Mouse (Mus musculus) fat pad, adult 2 months (tissue): ENCODE measurements around the gene Slc28a1.

Source experiments
- DNase-seq: peaks from one replicate; pipeline ENCODE4 v3.0.0-alpha.2; 2011; ENCODE audit warnings: low read depth, low spot score; ENCODE audit errors: extremely low read depth

Gene Slc28a1

DNA sequence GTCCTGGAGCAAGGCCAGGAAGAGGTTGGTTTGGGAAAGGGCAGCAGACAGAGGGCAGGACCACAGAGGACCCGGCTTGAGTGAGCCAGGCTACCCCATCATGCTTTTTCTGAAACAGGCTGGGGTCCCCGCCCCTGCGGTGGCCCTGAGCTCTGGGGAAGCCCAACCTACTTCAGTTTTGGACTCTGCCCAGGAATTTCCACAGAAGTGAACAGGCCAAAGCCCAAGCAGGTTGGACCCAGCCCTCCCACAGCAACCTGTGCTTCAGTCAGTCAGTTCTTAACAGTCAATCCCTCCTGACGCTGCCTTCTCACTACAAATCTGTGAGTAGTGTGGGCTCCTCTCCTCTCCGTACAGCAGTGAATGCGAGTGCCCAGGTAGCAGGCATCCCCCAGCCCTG lies at the start of gene Slc28a1:
Gene Slc28a1, plus strand, starts transcription at position 245 of the 400 bp plus-strand sequence.
- no peak for DNase-seq

DNA sequence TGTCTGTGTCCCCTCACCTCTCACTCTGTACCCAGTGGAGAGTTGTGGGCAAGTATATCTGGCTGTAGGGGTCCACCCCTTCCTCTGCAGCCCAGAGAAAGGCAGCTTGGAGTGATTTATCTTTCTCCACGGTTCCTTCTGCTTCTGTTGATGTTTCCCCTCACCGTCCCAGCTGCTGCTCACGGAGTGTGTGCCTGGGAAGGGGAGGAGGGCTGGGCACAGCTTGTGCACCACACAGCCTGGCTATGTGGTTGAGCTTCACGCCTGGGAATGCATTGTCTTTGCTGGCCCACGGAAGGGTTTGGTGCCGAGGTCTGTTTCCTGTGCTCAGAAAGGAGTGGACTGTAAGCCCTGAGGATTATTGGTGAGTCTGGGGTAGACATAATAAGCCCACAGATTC lies 47.9 kb upstream of the Slc28a1 start:
- no peak for DNase-seq

DNA sequence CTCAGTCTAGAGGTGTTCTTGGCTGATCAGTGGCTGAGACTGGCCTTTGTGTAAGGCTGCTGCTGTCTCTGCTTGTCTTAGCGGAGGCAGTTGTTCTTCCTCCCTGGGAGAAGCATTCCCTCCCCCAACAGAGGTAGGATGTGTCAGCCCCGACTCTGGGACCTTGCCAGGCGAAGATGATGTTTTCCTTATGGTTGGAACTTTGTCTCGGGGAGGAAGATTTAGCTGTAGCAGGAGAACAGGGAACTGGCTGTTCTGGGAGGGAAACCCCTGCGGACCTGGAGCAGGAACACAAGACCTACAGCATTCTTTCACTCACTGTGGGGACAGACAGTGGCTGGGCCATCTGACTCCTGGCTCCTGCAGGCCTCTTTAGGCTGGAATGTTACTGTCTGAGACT lies 42.1 kb upstream of the Slc28a1 start:
- peak; percentile 30 for DNase-seq

DNA sequence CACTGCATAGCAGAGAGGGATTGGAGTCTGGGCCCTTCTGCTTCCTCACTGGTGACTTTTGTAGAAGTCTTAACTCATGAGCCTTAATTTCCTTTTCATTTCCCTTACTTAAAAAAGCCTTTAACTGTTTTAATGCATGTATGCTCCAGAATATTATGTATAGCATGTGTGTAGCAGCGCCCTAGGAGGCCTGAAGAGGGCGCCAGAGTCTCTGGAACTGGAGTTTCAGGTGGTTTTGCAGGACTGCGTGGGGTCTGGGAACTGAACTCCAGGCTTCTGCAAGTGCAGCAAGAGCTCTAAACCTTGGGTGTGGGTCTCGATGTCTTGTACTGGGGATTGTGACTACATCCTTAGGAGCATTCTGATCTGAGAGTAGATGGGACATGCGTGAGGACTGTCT lies 41.3 kb upstream of the Slc28a1 start:
- DNase-seq: no peak

DNA sequence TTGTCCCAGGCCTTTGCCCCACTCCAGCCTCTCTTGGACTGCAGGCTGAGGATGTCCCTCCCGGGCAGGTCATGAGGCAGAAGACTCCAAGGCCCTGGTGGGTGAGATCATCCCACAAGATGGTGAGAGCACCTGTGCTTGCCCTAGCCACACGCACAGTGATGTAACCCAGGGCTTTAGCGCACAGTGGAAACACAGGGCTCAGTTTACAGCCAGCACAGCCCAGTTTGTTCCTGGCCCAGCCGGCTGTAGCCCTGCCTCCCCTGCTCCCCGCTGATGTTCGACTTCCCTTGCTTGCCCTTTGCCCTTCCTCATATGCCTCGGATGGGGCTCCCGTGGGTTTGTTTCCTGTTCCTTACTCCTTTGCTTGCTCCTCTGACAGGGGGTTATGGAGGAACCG lies 40.1 kb upstream of the Slc28a1 start:
- no peak for DNase-seq

DNA sequence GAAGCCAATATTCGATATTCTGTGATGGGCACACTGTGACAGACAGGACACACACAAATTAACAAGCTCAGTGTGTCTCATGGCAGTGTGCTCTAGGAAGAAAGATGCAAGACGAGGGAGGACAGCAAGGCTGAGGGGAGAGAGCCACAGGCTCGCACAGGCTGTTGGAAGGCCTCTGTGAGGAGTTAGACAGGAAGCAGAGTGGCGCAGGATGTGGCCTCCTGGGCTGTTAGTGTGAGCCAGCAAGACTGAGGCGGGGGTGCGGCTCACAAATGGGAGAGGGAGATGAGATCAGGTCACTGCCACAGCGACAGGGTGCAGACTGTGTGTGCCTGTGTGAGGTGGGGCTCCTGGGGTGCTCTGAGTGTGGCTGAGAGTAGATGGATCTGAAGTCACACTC lies 39.3 kb upstream of the Slc28a1 start:
- no peak for DNase-seq

DNA sequence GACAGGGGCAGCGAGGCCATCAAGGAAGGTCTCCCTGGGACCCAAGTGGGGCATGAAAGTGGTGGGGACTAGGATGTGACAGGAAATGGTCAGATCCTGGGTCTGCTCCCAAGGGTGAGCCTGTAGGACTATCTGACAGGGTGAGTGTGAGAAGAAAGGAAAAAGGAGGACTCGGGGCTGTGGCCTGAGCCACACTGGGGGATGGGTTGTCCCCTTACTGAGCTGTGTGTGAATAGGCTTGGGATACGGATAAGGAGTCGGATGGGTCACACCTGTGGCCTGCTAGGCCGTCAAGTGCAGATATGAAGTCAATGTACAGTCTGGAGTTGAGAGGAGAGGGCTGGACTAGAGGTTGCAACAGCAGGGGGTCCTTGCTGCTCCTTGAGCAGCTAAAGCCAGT lies 38.9 kb upstream of the Slc28a1 start:
- DNase-seq: no peak

DNA sequence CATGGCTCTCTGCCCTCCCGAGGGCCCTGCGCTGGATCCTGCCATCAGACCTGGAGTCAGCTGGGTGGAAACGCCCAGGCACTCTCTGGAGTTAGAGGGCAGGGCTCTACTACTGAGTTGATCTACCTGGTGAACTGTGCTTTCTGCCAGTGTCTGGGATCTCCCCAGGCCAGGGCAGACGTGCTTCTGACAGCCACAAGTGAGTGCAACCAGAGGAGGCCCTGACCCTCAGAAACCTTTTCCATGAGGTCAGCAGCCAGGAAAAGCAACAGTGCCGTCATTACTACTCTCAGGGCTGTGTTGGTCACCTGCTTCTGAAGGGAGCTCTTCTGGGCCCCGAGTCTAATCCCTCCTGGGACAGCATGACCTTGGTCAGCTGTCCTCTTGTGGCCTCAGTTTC lies 37.6 kb upstream of the Slc28a1 start:
- DNase-seq: no peak

DNA sequence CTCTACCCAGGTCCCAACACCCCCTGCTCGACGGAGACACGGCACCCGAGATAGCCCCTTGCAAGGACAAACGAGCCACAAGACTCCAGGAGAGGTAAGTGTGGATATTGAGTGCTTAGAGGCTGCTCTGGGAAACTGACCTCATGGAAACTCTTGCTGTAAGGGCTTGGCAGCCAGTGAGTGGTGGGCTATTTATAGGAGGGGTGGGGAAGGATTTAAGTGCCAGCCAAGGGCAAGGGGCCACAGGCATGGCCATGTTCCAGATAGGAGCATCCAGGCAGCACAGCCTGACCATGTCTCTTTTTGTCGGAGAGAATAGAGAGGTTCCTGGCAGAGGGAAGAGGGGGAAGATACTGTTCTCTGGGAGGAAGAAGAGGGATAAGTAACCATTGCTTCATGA lies 35.9 kb upstream of the Slc28a1 start:
- DNase-seq: no peak

DNA sequence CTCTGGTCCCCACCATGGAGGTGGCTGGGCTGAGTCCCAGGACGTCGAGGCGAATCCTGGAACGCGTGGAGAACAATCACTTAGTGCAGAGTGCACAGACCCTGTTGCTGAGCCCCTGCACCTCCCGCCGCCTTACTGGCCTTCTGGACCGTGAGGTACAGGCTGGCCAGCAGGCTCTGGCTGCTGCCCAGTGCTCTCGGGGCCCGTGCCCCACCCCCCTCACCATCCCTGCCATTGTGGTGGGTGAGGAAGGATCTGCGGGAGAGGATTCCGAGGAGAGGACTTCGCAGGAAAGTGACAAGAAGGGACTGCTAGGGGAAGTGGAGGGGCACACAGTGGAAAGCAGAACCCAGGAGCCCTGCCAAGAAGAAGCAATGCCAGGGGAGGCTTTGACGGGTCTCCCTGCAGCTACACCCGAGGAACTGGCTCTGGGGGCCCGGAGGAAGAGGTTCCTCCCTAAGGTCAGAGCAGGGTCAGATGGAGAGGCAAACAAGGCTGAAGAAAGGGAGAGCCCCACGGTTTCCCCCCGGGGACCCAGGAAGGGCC lies 21.1 kb upstream of the Slc28a1 start:
- DNase-seq: no peak

DNA sequence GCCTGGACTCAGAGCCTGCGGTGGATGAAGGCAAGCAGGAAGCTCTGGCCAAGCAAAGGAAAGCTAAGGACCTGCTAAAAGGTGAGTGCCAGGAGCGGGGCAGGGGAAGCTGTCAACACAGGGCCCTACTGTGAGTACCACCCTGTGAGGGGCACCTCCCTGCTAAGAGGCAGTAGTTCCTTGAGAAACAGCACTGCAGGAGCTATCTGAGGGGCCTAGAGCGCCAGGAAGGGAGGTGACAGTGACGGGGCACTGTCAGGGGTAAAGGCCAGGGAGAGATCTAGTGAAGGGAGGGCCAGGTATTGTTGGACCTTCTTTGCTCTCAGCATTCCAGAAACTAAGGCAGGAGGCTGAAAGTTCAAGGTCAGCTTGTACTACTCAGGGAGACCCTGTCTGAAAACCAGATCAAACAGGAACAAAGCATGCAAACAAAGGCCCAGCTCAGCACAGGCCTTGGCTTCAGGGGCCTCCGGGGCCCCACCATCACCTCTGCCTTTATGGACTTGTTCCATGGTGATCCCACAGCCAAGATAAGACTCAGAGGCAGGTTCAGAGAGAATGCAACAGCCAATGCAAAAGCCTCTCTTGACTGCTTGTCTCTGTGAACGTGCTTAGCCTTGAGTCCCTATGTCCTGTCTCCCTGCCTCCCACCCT lies 20.4 kb upstream of the Slc28a1 start:
- no peak for DNase-seq

DNA sequence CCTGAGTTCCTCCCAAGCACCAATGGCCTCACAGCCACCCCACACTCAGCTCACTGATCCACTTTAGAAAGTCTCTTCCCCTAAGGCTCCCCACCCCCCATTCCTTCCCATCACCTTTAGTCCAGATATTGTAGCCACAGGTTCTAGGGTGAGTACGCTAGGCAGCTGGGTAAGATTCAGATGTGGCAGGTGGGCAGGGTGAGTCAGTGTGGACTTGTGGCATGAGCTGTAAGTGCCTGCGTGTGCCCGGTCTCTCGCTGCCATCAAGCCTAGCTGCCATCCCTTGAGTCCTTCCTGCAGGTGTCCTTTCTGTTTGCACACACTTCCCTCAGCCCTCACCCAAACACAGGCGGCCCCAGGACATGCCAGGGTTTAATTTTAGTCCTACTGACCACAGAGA lies 14.3 kb upstream of the Slc28a1 start:
- no peak for DNase-seq

DNA sequence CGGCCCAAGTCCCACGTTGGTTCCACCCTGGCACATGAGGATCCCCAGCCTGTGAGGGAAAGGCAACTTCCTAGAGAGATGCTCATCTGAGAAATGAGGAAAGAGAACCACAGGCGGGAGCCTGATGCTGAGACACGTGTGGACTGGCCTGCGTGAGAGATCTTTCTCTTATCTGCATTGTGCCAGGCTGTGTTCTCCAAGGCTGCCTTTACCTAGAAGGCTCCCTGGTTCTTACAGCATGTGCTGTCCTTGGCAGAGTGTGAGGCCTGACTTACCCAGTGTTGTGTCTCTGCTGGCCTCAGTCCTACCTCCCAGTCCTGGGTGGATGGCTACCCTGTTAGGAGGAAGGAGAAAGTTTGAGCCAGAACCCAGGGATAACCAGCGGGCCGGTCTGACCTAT lies 11.7 kb upstream of the Slc28a1 start:
- no peak for DNase-seq

DNA sequence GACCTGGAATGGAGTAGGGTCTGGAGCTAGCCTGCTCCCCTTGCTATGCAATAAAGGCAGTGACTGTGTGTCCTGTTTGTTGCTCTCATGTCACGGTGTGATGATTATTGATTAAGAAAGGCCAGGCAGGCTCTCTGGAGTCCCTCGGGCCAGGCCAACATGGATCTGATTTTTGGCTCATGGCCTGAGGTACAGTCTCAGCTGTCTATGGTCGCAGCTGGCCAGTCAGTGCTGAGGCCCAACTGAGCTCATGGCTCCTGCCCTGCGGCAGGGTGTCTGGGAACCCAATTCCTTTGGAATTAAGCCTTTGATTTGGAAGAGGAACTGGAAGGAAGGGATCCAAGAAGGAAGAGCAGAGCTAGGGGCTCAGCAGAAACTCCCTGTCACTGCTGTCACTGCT lies 9.1 kb upstream of the Slc28a1 start:
- no peak for DNase-seq

DNA sequence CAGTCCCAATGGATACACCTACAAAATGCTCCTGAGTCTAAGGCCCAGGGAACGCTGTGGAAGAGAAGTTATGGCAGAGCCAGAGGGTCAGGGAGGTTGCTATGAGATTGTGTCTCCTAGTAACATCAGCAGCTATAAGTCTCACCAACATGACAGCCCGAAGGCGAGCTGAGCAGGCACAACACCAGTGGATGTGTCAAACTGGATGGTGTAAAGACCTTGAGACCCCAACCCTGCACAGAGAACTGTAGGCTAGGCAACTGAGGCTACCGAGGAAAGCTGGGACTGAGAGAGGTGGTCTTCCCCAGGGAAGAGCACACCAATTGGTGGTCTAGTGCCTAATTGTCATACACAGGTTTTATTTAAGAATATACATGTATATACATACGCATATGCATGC lies 6.4 kb upstream of the Slc28a1 start:
- no peak for DNase-seq

DNA sequence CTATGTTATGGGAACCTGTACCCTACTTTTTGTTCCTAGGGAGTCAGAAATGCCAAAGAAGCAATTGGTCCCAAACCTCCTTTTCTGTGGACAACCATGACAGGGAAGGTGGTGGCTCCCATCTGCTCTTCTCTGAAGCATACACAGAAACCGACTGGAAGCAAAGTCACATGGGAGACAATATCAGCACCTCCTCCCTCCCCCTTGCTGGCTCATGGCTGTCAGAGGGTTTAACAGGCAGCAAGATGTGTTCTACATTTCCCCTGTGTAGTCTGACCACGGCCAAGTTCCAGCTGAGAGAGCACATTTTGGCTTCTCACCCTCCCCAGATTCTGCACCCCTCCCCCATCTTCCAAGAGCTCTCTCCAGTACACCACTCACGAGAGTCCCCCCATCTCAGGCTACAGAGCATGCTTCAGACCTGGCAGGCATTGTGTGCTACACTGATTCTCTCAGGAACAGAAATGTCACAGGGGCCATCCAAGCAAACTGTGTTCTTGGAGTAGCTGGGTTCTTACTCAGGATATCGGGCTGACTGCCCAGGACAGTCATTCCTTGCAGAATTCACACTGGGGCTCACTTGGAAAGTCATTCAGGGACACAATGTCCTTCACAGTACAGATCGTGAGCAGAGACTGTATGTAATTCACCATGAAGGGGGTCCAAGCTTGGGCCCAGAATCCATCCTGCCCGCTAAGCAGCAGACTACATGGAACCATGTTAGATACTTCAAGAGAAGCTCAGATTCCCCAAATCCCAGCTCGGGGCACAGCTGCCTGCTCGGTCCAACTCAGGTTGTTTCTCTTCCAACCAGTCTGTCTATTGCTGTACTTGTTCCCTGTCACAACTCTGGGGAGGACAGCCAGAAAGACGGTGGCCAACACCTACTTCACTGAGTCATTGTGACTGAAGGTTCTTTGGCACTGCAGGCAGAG lies 4.6 kb upstream of the Slc28a1 start:
- DNase-seq: peak; percentile 51

DNA sequence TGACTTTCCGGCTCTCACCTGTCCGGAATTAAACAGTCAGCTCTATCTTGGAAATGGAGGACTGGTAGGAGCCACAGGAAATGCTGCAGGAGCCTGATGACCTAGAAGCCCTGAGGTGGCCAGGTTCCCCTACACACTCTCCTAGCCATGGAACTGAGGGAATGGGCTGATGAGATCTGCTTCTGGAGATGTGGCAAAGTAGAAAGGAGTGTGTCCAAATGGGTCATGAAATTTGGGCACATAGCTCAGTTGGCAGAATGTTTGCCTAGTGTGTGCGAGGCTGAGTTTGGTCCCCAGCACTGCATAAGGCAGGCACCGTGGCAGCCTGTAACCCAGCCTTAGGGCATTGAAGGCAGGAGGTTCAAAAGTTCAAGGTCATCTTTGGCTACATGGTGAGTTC lies 3.8 kb upstream of the Slc28a1 start:
- no peak for DNase-seq

DNA sequence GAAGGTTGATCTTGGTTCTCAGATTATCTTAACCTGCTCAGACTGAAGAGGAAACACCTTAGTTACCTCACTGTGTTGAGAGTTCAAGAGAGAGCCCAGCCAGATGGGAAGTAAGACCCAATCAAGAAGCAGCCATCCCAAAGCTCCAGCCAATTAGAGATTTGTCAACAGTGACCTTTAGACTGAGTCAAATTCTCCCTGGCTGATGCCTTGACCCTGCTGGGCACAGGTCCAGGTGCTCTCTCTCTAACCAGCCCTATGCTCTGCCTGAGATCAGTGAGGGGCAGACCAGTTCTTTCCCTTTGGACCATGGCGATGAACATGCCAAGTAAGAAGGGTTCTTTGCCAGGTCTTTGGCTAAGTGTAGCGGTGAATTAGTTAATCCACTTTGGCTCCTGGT lies 2.9 kb upstream of the Slc28a1 start:
- no peak for DNase-seq

DNA sequence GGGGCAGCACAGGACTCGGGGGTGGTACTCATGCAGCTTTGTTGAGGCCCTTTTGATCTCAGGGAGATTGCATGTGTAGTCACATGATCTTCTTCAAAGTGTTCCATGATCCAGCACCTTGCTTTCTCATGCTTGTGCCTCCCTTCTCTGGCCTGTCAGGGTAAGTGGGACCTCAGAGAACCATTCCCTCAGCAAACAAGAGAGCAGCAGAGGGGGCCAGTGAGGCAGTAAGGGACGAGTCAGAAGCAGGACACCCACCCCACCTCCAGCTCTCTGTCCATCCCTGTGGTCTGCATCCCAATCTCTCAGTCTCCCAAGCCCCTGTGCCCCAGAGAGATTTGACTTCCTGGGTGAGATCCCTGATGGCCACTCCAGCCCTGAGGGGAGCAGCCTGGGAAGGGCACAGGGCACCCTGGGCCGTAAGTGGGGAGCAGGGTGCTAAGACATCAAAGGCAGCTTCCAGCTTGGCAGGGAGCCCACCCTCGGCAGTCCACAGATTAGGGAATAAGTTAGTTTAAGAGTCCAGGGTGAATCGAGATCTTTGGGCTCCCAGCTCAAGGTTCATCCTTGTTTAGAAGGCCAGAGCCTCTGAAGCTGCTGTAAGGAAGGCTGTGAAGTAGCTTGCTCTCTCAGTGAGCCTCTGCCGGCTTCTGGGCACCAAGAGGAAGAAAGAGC lies 1.8 kb upstream of the Slc28a1 start:
- no peak for DNase-seq

DNA sequence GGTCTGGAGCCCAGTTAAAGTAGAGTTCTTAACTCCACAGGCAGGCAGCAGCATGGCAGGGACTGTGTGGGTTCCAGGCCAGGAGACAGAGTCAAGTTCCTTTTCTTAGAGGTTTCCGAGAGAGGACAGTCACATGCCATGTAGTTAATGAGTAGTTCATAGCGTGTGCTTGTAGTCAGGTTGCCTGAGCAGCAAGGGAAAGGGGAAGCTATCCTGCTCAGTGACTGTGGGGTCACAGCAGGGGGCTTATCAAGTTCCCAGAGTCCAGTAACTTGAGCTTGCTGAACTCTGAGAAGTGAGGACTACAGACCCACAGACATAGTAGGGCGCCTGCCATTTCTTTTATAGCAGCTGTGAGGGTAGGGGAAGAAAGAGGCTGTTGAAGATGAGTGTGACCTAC lies 6.5 kb downstream of the Slc28a1 start:
- no peak for DNase-seq

DNA sequence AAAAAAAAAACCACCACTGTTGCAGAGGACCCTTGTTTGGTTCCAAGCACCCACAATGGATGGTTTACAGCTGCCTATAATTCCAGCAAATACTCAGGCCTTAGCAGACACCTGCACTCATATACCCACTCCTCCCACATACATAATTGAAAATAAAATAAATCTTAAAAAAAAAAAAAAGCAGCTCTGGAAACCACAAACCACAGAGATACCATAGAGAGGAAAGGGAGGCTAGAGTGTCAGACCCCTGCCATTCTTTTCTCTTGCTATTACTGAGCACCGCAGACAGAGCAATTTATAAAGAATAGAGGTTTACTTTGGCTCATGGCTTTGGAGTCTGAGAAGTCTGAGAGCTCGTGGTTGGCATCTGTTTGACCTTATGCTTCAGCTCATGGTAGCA lies 8.2 kb downstream of the Slc28a1 start:
- no peak for DNase-seq

DNA sequence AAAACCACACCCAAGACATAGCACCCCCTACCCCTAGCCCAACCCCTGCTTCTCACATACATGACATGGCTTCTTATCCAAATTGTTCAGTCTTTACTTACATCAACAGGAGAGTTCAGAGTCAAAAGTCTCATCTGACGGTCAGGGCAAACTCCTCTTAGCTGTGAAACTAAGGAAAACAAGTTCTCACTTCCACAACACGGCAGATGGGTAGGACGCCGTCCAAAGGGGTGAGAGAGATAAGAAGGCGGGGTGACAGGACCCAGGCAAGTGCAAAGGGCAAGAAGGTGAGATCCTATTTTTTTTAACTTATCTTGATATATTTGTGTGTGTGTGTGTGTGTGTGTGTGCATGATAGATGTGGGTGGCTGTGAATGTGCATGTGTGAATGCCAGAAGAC lies 9.0 kb downstream of the Slc28a1 start:
- DNase-seq: no peak
